Mouse (Mus musculus) C2C12 (cell line): ENCODE results near the gene Bcl2l13.

ENCODE experiments used
- CEBPB ChIP-seq: IDR thresholded peaks from one replicate; pipeline ENCODE4 v1.6.1; 2011; ENCODE audit warnings: low read depth, mild to moderate bottlenecking, control low read depth, moderate library complexity
- CTCF ChIP-seq: IDR thresholded peaks from one replicate; pipeline ENCODE4 v1.5.1; 2011; ENCODE audit not compliant: control insufficient read depth, insufficient read depth, insufficient read length
- FOSL1 ChIP-seq: IDR thresholded peaks from one replicate; pipeline ENCODE4 v1.8.0; 2011; ENCODE audit warnings: mild to moderate bottlenecking, low read length; ENCODE audit not compliant: poor library complexity, insufficient read depth, severe bottlenecking
- MAX ChIP-seq: IDR thresholded peaks from one replicate; pipeline ENCODE4 v1.6.1; 2011; ENCODE audit warnings: mild to moderate bottlenecking, control low read depth
- MYOD1 ChIP-seq: IDR thresholded peaks from one replicate; pipeline ENCODE4 v1.6.1; 2011; ENCODE audit warnings: low read depth; ENCODE audit not compliant: control insufficient read depth, insufficient read length
- MYOG ChIP-seq: IDR thresholded peaks from one replicate; pipeline ENCODE4 v1.6.1; 2011; ENCODE audit not compliant: control insufficient read depth, insufficient read length; ENCODE audit errors: extremely low read depth
- USF1 ChIP-seq: IDR thresholded peaks from one replicate; pipeline ENCODE4 v1.6.1; 2011; ENCODE audit warnings: low read depth, mild to moderate bottlenecking, control low read depth, moderate library complexity

DNA sequence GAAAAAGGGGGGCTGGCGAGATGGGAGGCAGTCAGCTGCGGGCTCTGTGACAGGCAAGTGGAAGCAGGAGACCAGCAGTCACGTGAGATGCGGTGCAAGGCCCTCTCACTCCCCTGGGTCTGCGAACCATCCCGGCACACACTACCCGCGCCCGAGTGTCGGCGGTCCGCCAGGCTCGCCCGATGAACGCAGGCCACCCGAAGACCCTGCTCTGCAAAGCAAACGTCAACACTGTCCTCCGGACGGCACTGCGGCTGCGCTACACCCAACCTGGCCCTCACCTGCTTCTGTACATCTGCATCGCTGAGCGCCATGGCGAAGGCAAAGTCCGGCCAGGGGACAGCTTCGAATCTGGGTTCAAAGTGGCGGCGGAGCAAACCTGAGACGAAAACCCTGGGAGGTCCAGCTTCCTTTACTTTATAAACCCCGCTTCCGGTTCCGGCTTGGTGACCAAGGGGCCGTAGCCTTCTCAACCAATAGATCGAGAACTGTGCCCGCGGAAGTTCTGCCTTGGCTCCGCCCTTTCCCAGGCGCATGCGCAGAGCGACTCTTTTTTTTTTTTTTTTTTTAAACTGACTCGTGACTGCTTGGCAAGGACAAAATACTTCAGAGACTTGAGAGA is 13.6 kb upstream of the Bcl2l13 start, which contains the start of gene Atp6v1e1:
- TF ChIP-seq MAX (no peak), CTCF (no peak), USF1 (peak; percentile 52), MYOD1 (no peak), MYOG (no peak), FOSL1 (no peak), CEBPB (no peak)
